8 mouse cellular contexts compared by ENCODE assay signal in genomic region chr4:125265575-125265974, GRCm38 (mm10).
DNase-seq lines count a peak whose midpoint lies in the region; ATAC-seq and TF ChIP-seq lines count a peak whose summit lies in the region.

No protein-coding gene starts in this region.

- H3K9ac ChIP-seq in MEL (ENCODE audit: control insufficient read depth, low read depth, low read length, poor library complexity, severe bottlenecking) = no peak overlapping the region

- H3K36me3 ChIP-seq in MEL (ENCODE audit: control insufficient read depth in 1 of 2, insufficient read depth in 2 of 2, low read length in 2 of 2) = no peaks in the 10 kb centered on the region

- DNase-seq in layer of hippocampus, adult 2 months (ENCODE audit: low spot score in 2 of 2) = no peak
- no peak for DNase-seq in layer of hippocampus, postnatal 36 days
- DNase-seq in MEL (ENCODE audit: low read depth, low spot score) = no peak
- peak; percentile 55 to 73 for DNase-seq in adrenal gland, postnatal 36 days
- peak; percentile 66 for DNase-seq in thymus, postnatal 4 days
- no peak for DNase-seq in right cerebral cortex, postnatal 36 days (ENCODE audit: low spot score in 2 of 2)

- no peaks in the 10 kb centered on the region for H3K79me2 ChIP-seq in MEL (ENCODE audit: control insufficient read depth, insufficient read depth, low read length, poor library complexity)

- H3K27ac ChIP-seq in layer of hippocampus, adult 2 months = no peak overlapping the region
- no peak overlapping the region for H3K27ac ChIP-seq in MEL (ENCODE audit: control insufficient read depth, low read depth, low read length)

- TF ChIP-seq EP300 in MEL (IDR thresholded peaks at IDR 0.05; ENCODE audit: low read depth in 1 of 2, low read length in 2 of 2) = no peak

- TF ChIP-seq CTCF in layer of hippocampus, adult 2 months (conservative IDR thresholded peaks at IDR 0.05) = peak; percentile 82
- TF ChIP-seq CTCF in MEL (IDR thresholded peaks at IDR 0.05 in 2 of 3, conservative IDR thresholded peaks at IDR 0.05 in 1 of 3; ENCODE audit: control insufficient read depth in 1 of 3, insufficient read depth in 1 of 3, low read depth in 2 of 3, low read length in 3 of 3, poor library complexity in 1 of 3, severe bottlenecking in 1 of 3) = peak in 2 of 3 experiments; percentile 29 to 35; a peak in 3 of 6 replicates

- H3K27me3 ChIP-seq in MEL (ENCODE audit: control insufficient read depth in 1 of 2, insufficient read depth in 2 of 2, low read length in 2 of 2) = no peaks in the 10 kb centered on the region

- no peak for TF ChIP-seq POLR2A in MEL (IDR thresholded peaks at IDR 0.05; ENCODE audit: control insufficient read depth in 1 of 2, insufficient read depth in 1 of 2, low read depth in 1 of 2, low read length in 2 of 2, poor library complexity in 1 of 2)

- no peak for TF ChIP-seq RAD21 in MEL (IDR thresholded peaks at IDR 0.05; ENCODE audit: low read depth, low read length)

- H3K4me1 ChIP-seq in MEL (ENCODE audit: control insufficient read depth in 1 of 2, insufficient read depth in 2 of 2, low read length in 2 of 2) = no peaks in the 10 kb centered on the region

- ATAC-seq in hematopoietic stem cell, adult 5-6 weeks (replicated peaks in 1 of 2; ENCODE audit: insufficient read depth in 1 of 2, low FRiP score in 2 of 2, low TSS enrichment in 1 of 2, low read depth in 1 of 2, poor library complexity in 2 of 2, severe bottlenecking in 2 of 2) = peak; percentile 51 to 66; a peak in 1 of 4 replicates
- ATAC-seq in monocyte, adult 5-6 weeks (replicated peaks; ENCODE audit: insufficient number of reproducible peaks, low FRiP score, low TSS enrichment, poor library complexity, severe bottlenecking) = peak; percentile 37; the same call in 1 of the 2 replicates

- H3K9me3 ChIP-seq in MEL (replicated peaks; ENCODE audit: insufficient read depth, low read length) = no peaks in the 10 kb centered on the region

- H3K4me3 ChIP-seq in layer of hippocampus, adult 2 months = no peak overlapping the region
- H3K4me3 ChIP-seq in MEL (ENCODE audit: control insufficient read depth in 1 of 2, insufficient read depth in 1 of 2, low read depth in 2 of 2, low read length in 2 of 2) = no peak overlapping the region

TF ChIP-seq in MEL, 35 proteins besides CTCF, POLR2A, EP300 and RAD21:
- no peak for TF ChIP-seq MEF2A (IDR thresholded peaks at IDR 0.05; ENCODE audit: extremely low read depth, insufficient replicate concordance, low read depth, low read length, poor library complexity, severe bottlenecking)
- no peak for TF ChIP-seq KAT2A (conservative IDR thresholded peaks at IDR 0.05; ENCODE audit: low read depth, low read length)
- no peak for TF ChIP-seq TCF12 (IDR thresholded peaks at IDR 0.05; ENCODE audit: low read depth, low read length)
- TF ChIP-seq CHD2 (IDR thresholded peaks at IDR 0.05; ENCODE audit: low read length) = no peak
- no peak for TF ChIP-seq POLR2AphosphoS5 (IDR thresholded peaks at IDR 0.05; ENCODE audit: borderline replicate concordance, low read depth, low read length)
- no peak for TF ChIP-seq GABPA (IDR thresholded peaks at IDR 0.05; ENCODE audit: low read depth, low read length)
- TF ChIP-seq ELF1 (IDR thresholded peaks at IDR 0.05; ENCODE audit: low read depth, low read length) = no peak
- TF ChIP-seq ZMIZ1 (IDR thresholded peaks at IDR 0.05; ENCODE audit: low read depth, low read length) = no peak
- TF ChIP-seq MAX (IDR thresholded peaks at IDR 0.05; ENCODE audit: low read length) = no peak
- TF ChIP-seq MXI1 (IDR thresholded peaks at IDR 0.05; ENCODE audit: low read depth, low read length) = no peak
- TF ChIP-seq UBTF (IDR thresholded peaks at IDR 0.05; ENCODE audit: borderline replicate concordance, insufficient read depth, low read depth, low read length) = no peak
- no peak for TF ChIP-seq TAL1 (IDR thresholded peaks at IDR 0.05; ENCODE audit: low read length)
- no peak for TF ChIP-seq CHD1 (IDR thresholded peaks at IDR 0.05; ENCODE audit: low read depth, low read length)

Comparison
In these comparisons a context has a peak if more than half of its experiments do, and no peak if none do; other contexts are left out.
1. DNase-seq: peak in adrenal gland, postnatal 36 days (2 of 2) and thymus, postnatal 4 days (single experiment); none in layer of hippocampus, adult 2 months (0 of 2), layer of hippocampus, postnatal 36 days (0 of 2), MEL (single experiment) and right cerebral cortex, postnatal 36 days (0 of 2).